Comparison of ENCODE assay signal across 13 mouse cellular contexts in genomic region chr12:73393881-73394291, GRCm38 (mm10).
DNase-seq lines count a peak whose midpoint lies in the region; ATAC-seq and TF ChIP-seq lines count a peak whose summit lies in the region.
"Had no signal": no experiment of that assay in that cellular context is flagged by ENCODE, and none has a peak within 500 bp of the region (broad histone marks: within the 10 kb centered on the region; RNA-seq: fewer than 3 reads in every experiment).

No protein-coding gene starts in this region.

- intact Hi-C loops in gastrocnemius, adult 2 months (cut with DNase I): no loop called here

- TF ChIP-seq CTCF in gastrocnemius, adult 2 months (IDR thresholded peaks at IDR 0.05): no peak
- no peak for TF ChIP-seq CTCF in kidney, postnatal 0 days (IDR thresholded peaks at IDR 0.05; ENCODE audit: low read depth)

- no peaks in the 10 kb centered on the region for H3K27me3 ChIP-seq in kidney, postnatal 0 days (ENCODE audit: insufficient read depth, low read length)
- no peaks in the 10 kb centered on the region; the same call in 1 of the 2 replicates for H3K27me3 ChIP-seq in embryonic facial prominence, embryonic 13.5 days

- no peaks in the 10 kb centered on the region for H3K36me3 ChIP-seq in kidney, postnatal 0 days (ENCODE audit: insufficient read depth, low read length)
- no peaks in the 10 kb centered on the region for H3K36me3 ChIP-seq in embryonic facial prominence, embryonic 13.5 days

- no peak overlapping the region for H3K4me2 ChIP-seq in kidney, postnatal 0 days (ENCODE audit: low read length)
- peak overlapping the region; percentile 24 for H3K4me2 ChIP-seq in embryonic facial prominence, embryonic 13.5 days

- DNase-seq in gastrocnemius, adult 2 months: peak; percentile 27
- no peak for DNase-seq in gastrocnemius, postnatal 25 days
- peak; percentile 27 for DNase-seq in kidney, postnatal 0 days (ENCODE audit: low spot score)
- no peak for DNase-seq in kidney, adult 18-20 months
- DNase-seq in NIH3T3 (ENCODE audit: low read depth) (peak; percentile 70), MN1 (ENCODE audit: low spot score) (no peak)
- DNase-seq in cerebellum, adult 11-12 months: no peak
- DNase-seq: adrenal gland, postnatal 36 days; forebrain, postnatal 0 days; liver, postnatal 0 days; right cerebral cortex, postnatal 25 days had no signal

- WGBS in kidney, postnatal 0 days: 13% methylated on average over 6 of the region's 6 CpGs
- WGBS in embryonic facial prominence, embryonic 13.5 days: 5% methylated on average over 6 of the region's 6 CpGs

- H3K4me3 ChIP-seq in gastrocnemius, adult 2 months: no peak overlapping the region
- no peak overlapping the region for H3K4me3 ChIP-seq in kidney, postnatal 0 days (replicated peaks; ENCODE audit: low read depth, low read length)
- H3K4me3 ChIP-seq in embryonic facial prominence, embryonic 13.5 days: no peak overlapping the region

- ATAC-seq in kidney, postnatal 0 days (replicated peaks; ENCODE audit: low FRiP score, low read depth): no peak
- ATAC-seq in embryonic facial prominence, embryonic 13.5 days (ENCODE audit: insufficient number of reproducible peaks, insufficient read depth, low FRiP score, low TSS enrichment, low read depth): 0 out of 2 replicates have a peak, but pooled peaks have one; percentile 33
- ATAC-seq: forebrain, postnatal 0 days; liver, postnatal 0 days had no signal

- 0 out of 2 replicates have a peak overlapping the region, but pooled peaks have one; percentile 9 for H3K9ac ChIP-seq in kidney, postnatal 0 days (ENCODE audit: low read depth, low read length)
- no peak overlapping the region for H3K9ac ChIP-seq in embryonic facial prominence, embryonic 13.5 days
- H3K9ac ChIP-seq: forebrain, postnatal 0 days; liver, postnatal 0 days had no signal

- H3K4me1 ChIP-seq in kidney, postnatal 0 days (replicated peaks; ENCODE audit: insufficient read depth, low read length): no peaks in the 10 kb centered on the region
- H3K4me1 ChIP-seq in embryonic facial prominence, embryonic 13.5 days: peaks cover 33% of the 10 kb centered on the region

- H3K9me3 ChIP-seq in kidney, postnatal 0 days (replicated peaks; ENCODE audit: low read length): no peaks in the 10 kb centered on the region
- H3K9me3 ChIP-seq in embryonic facial prominence, embryonic 13.5 days: no peaks in the 10 kb centered on the region

- peak overlapping the region; percentile 75 for H3K27ac ChIP-seq in gastrocnemius, adult 2 months
- H3K27ac ChIP-seq in kidney, postnatal 0 days: no peak overlapping the region
- peak overlapping the region; percentile 89 for H3K27ac ChIP-seq in embryonic facial prominence, embryonic 13.5 days
- H3K27ac ChIP-seq: macrophage had no signal

Comparison
In these comparisons a context has a peak if more than half of its experiments do, and no peak if none do; other contexts are left out.
1. DNase-seq: peak in gastrocnemius, adult 2 months (single experiment), kidney, postnatal 0 days (single experiment) and NIH3T3 (single experiment); none in gastrocnemius, postnatal 25 days (single experiment), kidney, adult 18-20 months (single experiment), MN1 (single experiment) and cerebellum, adult 11-12 months (single experiment).